Mouse (Mus musculus) splenic B cell, adult 2 months (primary cell): ENCODE results near the gene Tnik.

Source experiments
- DNase-seq: peaks from one replicate; pipeline ENCODE4 v3.0.0-alpha.2; 2011; ENCODE audit warnings: low read depth, low spot score
- H3K27me3 ChIP-seq: 2 replicates; pipeline ENCODE4 v1.6.1; 2012; ENCODE audit warnings: mild to moderate bottlenecking, low read length, moderate library complexity, mixed read lengths; ENCODE audit not compliant: control insufficient read depth, poor library complexity, insufficient read depth, severe bottlenecking
- H3K36me3 ChIP-seq: 2 replicates; pipeline ENCODE4 v1.6.1; 2012; ENCODE audit warnings: mild to moderate bottlenecking, low read length, moderate library complexity, mixed read lengths; ENCODE audit not compliant: control insufficient read depth, poor library complexity, insufficient read depth, severe bottlenecking

Tnik gene

DNA sequence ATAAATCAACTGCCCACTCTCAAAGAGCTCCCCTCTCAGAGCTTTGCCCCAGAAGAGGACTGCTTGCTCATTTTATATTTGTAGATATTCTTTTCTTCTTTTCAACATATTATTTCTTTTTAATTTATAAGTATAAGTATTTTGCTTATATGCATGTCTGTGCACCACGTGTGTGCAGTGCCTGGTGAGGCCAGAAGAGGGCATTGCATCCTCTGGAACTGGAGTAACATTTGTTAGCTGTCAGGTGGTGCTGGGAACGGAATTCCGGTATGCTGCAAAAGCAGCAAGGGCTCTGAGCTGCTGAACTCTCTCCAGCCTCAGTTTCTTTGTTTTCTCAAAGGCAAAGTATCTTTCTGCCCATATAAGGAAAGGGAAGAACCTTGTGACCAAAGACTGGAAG is 125.5 kb downstream of the Tnik start:
- H3K36me3 ChIP-seq, result no peaks in the 10 kb centered on the region

GRCm38 (mm10) chr3:28390183-28390582 is 127.2 kb downstream of the Tnik start:
- DNase-seq, result no peak
- Histone ChIP-seq H3K27me3 (no peaks in the 10 kb centered on the region), H3K36me3 (no peaks in the 10 kb centered on the region)

More for the DNA sequence above, 125.5 kb downstream of the Tnik start:
- no peaks in the 10 kb centered on the region for H3K27me3 ChIP-seq
- no peak for DNase-seq

- no peak for DNase-seq
- no peaks in the 10 kb centered on the region for H3K27me3 ChIP-seq
Measured at GRCm38 (mm10) chr3:28392542-28392941, 129.5 kb downstream of the Tnik start.

DNA sequence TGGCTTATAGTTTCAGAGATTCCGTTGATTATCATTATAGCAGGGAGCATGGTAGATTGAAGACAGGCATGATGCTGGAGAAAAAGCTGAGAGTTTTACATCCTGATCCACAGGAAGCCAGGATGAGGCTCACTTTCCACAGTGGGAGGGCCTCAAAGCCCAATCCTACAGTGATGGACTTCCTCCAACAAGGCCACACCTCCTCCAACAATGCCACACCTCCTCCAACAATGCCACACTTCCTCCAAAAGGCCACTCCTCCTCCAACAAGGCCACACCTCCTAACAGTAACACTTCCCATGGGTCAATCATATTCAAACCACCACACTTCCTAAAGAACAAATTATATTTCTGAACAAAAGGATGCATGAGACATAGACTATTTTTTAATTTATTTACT is 135.8 kb downstream of the Tnik start:
- Histone ChIP-seq H3K27me3 (no peaks in the 10 kb centered on the region), H3K36me3 (no peaks in the 10 kb centered on the region)
- DNase-seq, result no peak

More at GRCm38 (mm10) chr3:28392542-28392941, 129.5 kb downstream of the Tnik start:
- no peaks in the 10 kb centered on the region for H3K36me3 ChIP-seq

- no peaks in the 10 kb centered on the region for H3K36me3 ChIP-seq
- H3K27me3 ChIP-seq, result no peaks in the 10 kb centered on the region
- DNase-seq, result no peak
Measured at GRCm38 (mm10) chr3:28399593-28400216, 136.7 kb downstream of the Tnik start.

DNA sequence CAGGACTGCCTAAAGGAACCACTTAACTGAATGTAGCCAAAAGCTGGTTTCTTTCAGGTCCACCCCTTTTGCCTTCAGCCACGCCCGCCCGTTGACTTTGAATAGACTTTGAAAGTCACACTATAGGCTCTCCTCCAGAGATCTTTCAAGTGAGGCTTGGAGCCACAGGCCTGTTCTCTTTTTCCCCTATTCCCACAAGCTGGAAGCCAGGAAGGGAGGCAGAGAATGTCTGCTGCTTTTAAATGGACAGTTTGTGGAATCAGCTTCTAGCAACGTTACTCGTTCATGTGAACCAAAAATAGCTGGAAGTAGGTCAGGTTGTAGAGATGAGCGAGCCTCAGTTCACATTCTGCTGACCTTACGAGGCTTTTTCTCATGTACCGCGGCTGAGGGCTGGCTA is 138.3 kb downstream of the Tnik start:
- DNase-seq, result no peak
- no peaks in the 10 kb centered on the region for H3K27me3 ChIP-seq

DNA sequence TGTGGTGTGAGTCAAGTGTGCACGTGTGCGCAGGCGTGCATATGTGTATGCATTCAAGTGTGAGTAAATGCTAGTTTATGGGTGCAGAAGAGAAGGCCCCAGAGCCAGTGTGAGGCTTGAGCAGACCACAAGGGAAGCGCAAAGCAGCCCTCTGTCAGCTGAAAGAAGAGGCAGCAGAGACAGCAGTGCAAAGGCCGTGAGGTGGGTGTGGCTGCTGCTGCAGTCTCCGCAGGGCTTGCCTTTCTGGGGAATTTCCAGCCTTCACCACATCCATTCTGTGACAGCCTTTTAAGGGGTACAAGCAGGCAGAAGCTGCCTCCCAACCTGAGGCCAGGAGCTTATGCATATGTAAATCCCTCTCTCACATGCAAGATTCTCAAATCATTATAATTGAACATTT is 139.2 kb downstream of the Tnik start:
- DNase-seq, result peak; percentile 3
- no peaks in the 10 kb centered on the region for H3K27me3 ChIP-seq
- H3K36me3 ChIP-seq, result no peaks in the 10 kb centered on the region

More for the DNA sequence above, 138.3 kb downstream of the Tnik start:
- H3K36me3 ChIP-seq, result no peaks in the 10 kb centered on the region

GRCm38 (mm10) chr3:28405391-28405790 is 142.4 kb downstream of the Tnik start:
- DNase-seq, result no peak
- no peaks in the 10 kb centered on the region for H3K36me3 ChIP-seq
- no peaks in the 10 kb centered on the region for H3K27me3 ChIP-seq

DNA sequence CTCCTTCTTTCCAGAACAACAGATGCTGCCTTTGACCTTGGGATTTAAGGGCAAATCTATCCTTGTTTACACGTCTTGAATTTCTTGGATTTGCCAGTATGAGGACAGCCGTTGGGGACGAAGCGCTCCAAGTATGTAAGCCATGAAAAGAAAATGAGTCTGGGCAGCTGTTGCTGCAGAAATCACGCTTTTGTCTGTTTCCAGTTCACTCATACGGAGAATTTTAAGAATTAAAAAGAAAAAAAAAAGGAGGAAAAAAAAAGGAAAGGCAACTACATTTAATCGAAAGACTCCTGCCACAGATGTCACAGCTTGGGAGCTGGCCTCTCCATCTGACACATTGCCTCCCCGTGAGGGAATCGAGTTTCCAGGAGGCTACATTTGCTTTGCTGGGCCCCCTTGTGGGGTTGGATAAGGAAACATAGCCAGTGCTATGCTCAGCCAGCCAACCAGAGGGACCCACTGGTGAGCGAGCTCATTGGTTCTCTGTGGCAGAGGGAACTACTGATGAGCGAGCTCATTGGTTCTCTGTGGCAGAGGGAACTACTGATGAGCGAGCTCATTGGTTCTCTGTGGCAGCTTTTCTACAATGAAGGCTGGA is 145.9 kb downstream of the Tnik start:
- DNase-seq, result no peak
- Histone ChIP-seq H3K36me3 (no peaks in the 10 kb centered on the region), H3K27me3 (no peaks in the 10 kb centered on the region)

GRCm38 (mm10) chr3:28410269-28410668 is 147.3 kb downstream of the Tnik start:
- Histone ChIP-seq H3K36me3 (no peaks in the 10 kb centered on the region), H3K27me3 (no peaks in the 10 kb centered on the region)
- no peak for DNase-seq

GRCm38 (mm10) chr3:28415986-28416385 is 153.0 kb downstream of the Tnik start:
- no peak for DNase-seq
- Histone ChIP-seq H3K27me3 (no peaks in the 10 kb centered on the region), H3K36me3 (no peaks in the 10 kb centered on the region)

- no peak for DNase-seq
- Histone ChIP-seq H3K36me3 (no peaks in the 10 kb centered on the region), H3K27me3 (no peaks in the 10 kb centered on the region)
Measured at GRCm38 (mm10) chr3:28417091-28417715, 154.2 kb downstream of the Tnik start.

DNA sequence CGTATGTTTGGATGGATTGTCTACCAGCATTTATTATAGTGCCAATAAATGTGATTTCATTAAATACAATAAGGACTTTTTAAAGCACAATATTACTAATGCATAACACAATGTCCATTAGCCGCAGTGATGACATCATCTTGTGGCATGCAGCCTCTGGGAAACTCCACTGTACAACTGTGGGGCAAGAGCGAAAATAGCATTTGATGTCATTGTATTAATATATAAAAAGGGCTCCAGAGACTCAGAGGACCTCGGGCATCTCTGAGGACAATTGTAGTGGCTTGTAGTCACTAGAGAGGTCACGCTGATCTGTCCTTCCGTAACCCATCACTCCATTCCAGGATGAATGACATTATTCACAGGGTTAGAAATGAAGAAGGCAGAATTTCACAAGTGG is 157.2 kb downstream of the Tnik start:
- DNase-seq, result no peak
- no peaks in the 10 kb centered on the region for H3K27me3 ChIP-seq
- no peaks in the 10 kb centered on the region for H3K36me3 ChIP-seq

DNA sequence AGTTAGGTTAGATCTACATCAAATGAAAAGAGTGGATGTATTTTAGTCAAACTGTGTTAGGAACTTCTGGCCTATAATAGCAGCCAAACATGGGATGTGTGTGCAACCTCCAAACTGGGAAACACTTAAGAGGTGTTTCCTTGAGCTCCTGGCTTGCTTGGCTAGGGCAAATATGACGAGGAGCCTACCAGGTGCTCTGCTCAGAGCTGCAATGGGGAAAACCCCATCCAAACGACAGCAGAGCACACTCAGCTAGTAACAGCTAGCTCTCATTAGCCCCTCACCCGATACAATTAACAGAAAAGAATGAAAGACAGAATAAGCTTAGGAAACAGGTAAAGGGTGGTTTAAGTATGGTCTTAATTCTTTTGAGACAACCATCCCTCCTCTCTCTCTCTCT is 157.7 kb downstream of the Tnik start:
- no peaks in the 10 kb centered on the region for H3K36me3 ChIP-seq
- DNase-seq, result no peak
- H3K27me3 ChIP-seq, result no peaks in the 10 kb centered on the region

- Histone ChIP-seq H3K27me3 (no peaks in the 10 kb centered on the region), H3K36me3 (no peaks in the 10 kb centered on the region)
- DNase-seq, result no peak
Measured at GRCm38 (mm10) chr3:28421798-28422197, 158.8 kb downstream of the Tnik start.
